Mouse (Mus musculus): ENCODE measurements around the gene Mob4. TPM values are rescaled to one million over a fixed set of nuclear protein-coding genes. Genes with fewer than 3 reads are reported as not detected.

Gene Mob4
- polyA plus RNA-seq (2015; fragmentation: Nextera tagmentation; extraction: Ambion mirVana): 143 and 146 TPM in 2 replicates

DNA sequence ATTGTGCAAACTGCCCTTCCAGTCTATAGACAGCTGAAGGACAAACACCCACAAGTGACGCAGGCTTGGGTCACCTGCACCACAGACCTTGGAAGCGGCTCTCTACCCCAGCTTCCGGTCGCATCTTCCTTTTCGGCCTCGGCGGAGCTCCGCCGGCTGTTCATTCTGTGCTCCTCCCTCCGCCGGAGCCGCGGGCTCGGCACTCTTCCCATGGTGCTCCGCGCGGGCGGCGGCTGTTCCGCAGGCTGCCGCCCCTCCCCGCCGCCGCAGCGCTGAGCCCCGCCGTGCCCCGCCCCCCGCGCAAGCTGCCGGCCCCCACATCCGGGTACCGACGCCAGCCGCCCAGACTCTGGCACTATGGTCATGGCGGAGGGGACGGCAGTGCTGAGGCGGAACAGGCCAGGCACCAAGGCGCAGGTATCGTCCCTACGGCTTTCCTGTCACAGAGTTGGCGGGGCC lies at the start of gene Mob4:
TSS of gene Mob4 (plus strand) at position 289 of the 459 bp plus-strand sequence.
- peaks cover 15% of the 10 kb centered on the region for H3K36me3 ChIP-seq
- peak within 1 kb of the TSS; percentile 99 for H3K4me3 ChIP-seq (replicated peaks)
- no peaks in the 10 kb centered on the region for H3K27me3 ChIP-seq
- peaks cover 16% of the 10 kb centered on the region for H3K4me1 ChIP-seq
- H3K4me2 ChIP-seq: peak within 1 kb of the TSS; percentile 67
- peak within 1 kb of the TSS; percentile 98 for H3K9ac ChIP-seq
- under 1% methylated on average over 41 of the region's 42 CpGs for WGBS
- H3K9me3 ChIP-seq (replicated peaks): no peaks in the 10 kb centered on the region
- ATAC-seq (replicated peaks; ENCODE audit: low FRiP score): peak; percentile 97
- peak within 1 kb of the TSS; percentile 99 for H3K27ac ChIP-seq

DNA sequence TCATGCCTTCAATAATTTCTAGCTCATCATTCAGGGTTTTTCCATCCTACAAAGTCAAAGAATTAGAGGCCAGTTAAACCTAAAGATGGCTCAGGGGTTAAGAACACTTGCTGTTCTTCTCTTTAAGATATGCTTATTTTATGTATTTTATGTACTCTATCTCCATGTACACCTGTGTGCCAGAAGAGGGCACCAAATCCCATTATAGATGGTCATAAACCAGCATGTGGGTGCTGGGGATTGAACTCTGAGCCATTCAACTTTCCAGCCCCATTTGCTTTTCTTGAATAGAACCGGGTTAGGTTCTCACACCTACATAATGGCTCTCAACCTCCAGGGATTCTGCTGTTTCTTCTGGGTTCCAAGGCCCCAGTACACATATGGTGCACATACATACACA lies 48.9 kb upstream of the Mob4 start:
- Histone ChIP-seq H3K27ac (no peak overlapping the region), H3K27me3 (no peaks in the 10 kb centered on the region), H3K4me3 (replicated peaks) (no peak overlapping the region), H3K9me3 (replicated peaks) (no peaks in the 10 kb centered on the region), H3K9ac (no peak overlapping the region), H3K4me2 (no peak overlapping the region), H3K4me1 (peaks cover 29% of the 10 kb centered on the region), H3K36me3 (peaks cover 88% of the 10 kb centered on the region)
- WGBS: 65% methylated on average over 1 of the region's 1 CpGs
- ATAC-seq (replicated peaks; ENCODE audit: low FRiP score): no peak

DNA sequence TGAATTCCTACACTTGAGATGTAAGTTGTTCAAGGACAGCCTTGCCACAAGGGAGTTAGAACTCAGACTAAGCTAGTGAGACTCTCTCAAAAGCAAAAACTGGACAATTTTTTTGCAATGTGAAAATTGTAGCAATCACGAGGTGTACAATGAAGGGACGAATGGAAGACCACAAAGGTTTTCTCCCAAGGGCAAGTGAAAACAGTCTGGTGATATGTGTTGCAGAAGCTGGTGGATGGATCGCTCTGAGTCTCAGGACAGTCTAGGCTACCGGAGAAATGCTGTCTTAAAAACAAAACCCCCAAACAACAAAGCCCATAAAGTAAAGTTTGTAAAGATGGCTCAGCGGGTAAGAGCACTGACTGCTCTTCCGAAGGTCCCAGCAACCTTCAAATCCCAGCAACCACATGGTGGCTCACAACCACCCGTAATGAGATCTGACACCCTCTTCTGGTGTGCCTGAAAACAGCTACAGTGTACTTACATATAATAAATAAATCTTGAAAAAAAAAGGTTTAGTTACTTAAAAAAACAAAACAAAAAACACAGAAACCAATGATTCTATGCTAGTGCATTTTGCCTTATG lies 45.2 kb upstream of the Mob4 start:
- Histone ChIP-seq H3K27ac (no peak overlapping the region), H3K9me3 (replicated peaks) (no peaks in the 10 kb centered on the region), H3K4me3 (replicated peaks) (peak overlapping the region; percentile 97), H3K9ac (peak overlapping the region; percentile 98), H3K4me2 (peak overlapping the region; percentile 77), H3K27me3 (no peaks in the 10 kb centered on the region), H3K4me1 (peaks cover 42% of the 10 kb centered on the region), H3K36me3 (peaks cover 57% of the 10 kb centered on the region)
- WGBS: 51% methylated on average over 7 of the region's 7 CpGs
- ATAC-seq (replicated peaks; ENCODE audit: low FRiP score): no peak

DNA sequence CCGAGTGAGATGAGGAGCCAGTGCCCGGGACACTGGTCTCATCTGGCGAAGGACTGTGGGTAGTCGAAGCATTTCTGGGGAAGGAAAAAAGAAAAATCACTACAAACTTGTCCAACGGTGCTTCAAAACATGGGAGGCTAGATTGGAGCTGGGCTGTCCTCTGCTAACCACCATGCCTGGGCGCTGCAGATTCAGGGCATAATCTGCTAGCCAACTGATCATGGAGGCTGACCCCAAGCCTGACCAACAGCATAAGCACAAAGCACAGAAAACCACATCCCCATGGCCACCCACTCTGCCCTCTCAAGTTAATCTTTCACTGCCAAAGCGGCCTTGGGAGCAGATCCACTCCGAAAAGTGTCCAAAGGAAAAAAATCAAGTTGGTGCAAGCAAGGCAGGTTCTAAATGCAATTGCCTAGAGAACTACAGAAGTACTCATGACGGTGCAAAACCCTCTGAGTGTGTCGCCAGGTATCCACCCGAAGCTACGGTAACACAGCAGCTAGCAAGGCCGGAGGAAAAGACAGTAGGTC lies 44.1 kb upstream of the Mob4 start:
- H3K9ac ChIP-seq: peak overlapping the region; percentile 98
- H3K4me3 ChIP-seq (replicated peaks): peak overlapping the region; percentile 97
- H3K9me3 ChIP-seq (replicated peaks): no peaks in the 10 kb centered on the region
- H3K4me1 ChIP-seq: peaks cover 42% of the 10 kb centered on the region
- H3K36me3 ChIP-seq: peaks cover 55% of the 10 kb centered on the region
- peak overlapping the region; percentile 77 for H3K4me2 ChIP-seq
- peak overlapping the region; percentile 99 for H3K27ac ChIP-seq
- WGBS: 1% methylated on average over 13 of the region's 13 CpGs
- ATAC-seq (replicated peaks; ENCODE audit: low FRiP score): no peak
- H3K27me3 ChIP-seq: no peaks in the 10 kb centered on the region

DNA sequence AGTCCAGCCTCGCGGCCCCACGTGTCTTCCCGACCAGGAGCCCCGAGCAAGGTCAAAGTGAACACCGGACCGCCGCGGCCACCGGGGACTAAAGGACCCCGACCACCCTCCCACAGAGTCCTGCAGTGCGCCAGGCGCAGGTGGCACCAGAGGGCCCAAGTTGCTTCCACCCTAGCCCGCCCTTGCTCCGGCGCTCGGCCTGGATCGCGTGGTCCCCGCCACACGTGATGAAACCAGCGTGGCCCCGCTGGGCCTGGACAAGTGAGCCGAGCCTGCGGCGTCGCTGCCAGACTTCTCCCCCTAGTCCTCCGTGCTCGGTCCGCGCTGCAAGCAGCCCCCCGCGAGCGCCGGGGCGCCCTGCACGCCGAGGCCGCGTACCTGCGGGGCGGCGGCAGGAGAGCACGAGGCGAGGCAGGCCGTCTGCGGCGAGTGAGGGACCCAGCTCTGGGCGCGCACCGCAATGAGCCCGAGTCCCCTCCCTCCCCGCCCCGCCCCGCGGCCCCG lies 43.6 kb upstream of the Mob4 start:
- WGBS: under 1% methylated on average over 52 of the region's 57 CpGs
- peak overlapping the region; percentile 99 for H3K27ac ChIP-seq
- H3K4me3 ChIP-seq (replicated peaks): peak overlapping the region; percentile 97
- H3K27me3 ChIP-seq: no peaks in the 10 kb centered on the region
- peak overlapping the region; percentile 98 for H3K9ac ChIP-seq
- H3K9me3 ChIP-seq (replicated peaks): no peaks in the 10 kb centered on the region
- peaks cover 42% of the 10 kb centered on the region for H3K4me1 ChIP-seq
- peak overlapping the region; percentile 77 for H3K4me2 ChIP-seq
- peaks cover 55% of the 10 kb centered on the region for H3K36me3 ChIP-seq
- ATAC-seq (replicated peaks; ENCODE audit: low FRiP score): peak; percentile 89

DNA sequence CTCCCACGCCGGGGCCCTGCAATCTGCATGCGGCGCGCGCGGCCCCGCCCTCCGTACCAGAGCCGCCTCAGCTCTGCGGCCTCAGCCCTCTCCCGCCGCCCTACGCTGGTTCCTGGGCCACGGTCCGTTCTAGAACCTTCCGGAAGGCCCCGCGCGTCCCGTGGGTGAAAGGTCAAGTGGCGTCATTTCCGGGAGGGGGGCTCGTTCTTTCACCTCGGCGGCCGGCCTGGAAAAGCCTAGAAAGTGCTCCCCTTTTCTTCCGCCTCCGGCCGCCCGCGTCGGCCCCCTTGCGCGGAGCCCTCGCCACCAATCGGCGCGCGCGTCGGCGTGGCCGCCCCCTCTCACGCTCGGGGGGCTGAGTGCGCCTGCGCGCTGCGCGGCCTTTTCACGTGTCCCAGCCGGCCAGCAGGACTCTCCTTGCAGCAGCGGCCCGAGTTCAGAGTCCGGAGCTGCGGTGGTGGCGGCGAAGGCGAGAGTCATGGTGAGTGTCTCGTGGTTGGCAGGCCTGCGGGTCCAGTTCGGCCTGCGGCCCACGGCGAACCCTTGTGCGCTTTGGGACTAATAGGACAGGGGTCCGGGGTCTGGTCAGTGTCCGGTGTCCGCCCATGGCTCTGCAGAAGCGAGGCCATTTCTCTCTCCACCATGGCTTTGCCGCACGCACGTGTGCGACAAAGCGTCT lies 43.0 kb upstream of the Mob4 start, which contains the start of the genes Hspe1 and Hspd1:
TSS of gene Hspe1 (plus strand) at position 201 of the 679 bp plus-strand sequence.
TSS of gene Hspd1 (minus strand) at position 312 of the 679 bp plus-strand sequence.
- H3K36me3 ChIP-seq: peaks cover 55% of the 10 kb centered on the region
- H3K4me3 ChIP-seq (replicated peaks): peak within 1 kb of the TSS; percentile 97
- H3K9ac ChIP-seq: peak within 1 kb of the TSS; percentile 98
- WGBS: under 1% methylated on average over 74 of the region's 76 CpGs
- H3K4me1 ChIP-seq: peaks cover 42% of the 10 kb centered on the region
- H3K27me3 ChIP-seq: no peaks in the 10 kb centered on the region
- peak within 1 kb of the TSS; percentile 99 for H3K27ac ChIP-seq
- H3K9me3 ChIP-seq (replicated peaks): no peaks in the 10 kb centered on the region
- H3K4me2 ChIP-seq: peak within 1 kb of the TSS; percentile 77
- peak; percentile 94 for ATAC-seq (replicated peaks; ENCODE audit: low FRiP score)

DNA sequence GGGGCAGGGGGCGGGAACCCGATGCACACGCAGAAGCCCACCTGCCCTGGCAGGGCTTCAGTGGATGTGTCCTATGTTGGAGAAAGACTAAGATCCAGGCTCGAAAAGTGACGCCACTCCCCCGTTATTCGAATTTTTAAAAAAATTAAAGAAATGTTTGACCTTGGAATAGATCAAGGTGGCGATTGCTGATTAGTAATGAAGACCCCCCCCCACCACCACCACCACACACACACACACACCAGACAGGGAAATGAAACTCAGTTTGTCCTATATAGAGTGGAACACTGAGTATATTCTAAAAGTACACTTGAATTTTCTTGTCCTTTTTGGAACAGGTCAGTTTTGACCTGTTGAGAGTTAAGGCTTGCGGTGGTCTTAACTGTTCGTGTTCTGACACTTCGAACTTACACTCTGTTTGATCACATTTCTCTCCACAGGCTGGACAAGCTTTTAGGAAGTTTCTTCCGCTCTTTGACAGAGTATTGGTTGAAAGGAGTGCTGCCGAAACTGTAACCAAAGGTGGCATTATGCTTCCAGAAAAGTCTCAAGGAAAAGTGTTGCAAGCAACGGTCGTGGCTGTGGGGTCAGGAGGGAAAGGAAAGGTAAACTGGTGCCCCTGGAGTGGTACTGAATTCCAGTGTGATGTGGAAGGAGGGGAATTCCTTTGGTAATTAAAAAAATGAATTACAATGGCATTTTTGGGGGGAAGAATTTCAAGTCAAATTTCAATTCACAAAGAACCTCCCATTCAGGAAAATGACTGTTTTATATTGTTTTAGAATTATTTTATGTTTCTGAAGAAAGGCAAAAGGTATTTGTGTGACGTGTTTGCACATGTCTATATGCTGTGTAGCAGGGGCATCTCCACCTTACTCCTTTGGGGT lies 42.2 kb upstream of the Mob4 start:
- Histone ChIP-seq H3K36me3 (peaks cover 53% of the 10 kb centered on the region), H3K4me3 (replicated peaks) (peak overlapping the region; percentile 97), H3K9ac (peak overlapping the region; percentile 98), H3K4me2 (peak overlapping the region; percentile 77), H3K27me3 (no peaks in the 10 kb centered on the region), H3K4me1 (peaks cover 40% of the 10 kb centered on the region), H3K9me3 (replicated peaks) (no peaks in the 10 kb centered on the region), H3K27ac (peak overlapping the region; percentile 99)
- 6% methylated on average over 16 of the region's 16 CpGs for WGBS
- no peak for ATAC-seq (replicated peaks; ENCODE audit: low FRiP score)

DNA sequence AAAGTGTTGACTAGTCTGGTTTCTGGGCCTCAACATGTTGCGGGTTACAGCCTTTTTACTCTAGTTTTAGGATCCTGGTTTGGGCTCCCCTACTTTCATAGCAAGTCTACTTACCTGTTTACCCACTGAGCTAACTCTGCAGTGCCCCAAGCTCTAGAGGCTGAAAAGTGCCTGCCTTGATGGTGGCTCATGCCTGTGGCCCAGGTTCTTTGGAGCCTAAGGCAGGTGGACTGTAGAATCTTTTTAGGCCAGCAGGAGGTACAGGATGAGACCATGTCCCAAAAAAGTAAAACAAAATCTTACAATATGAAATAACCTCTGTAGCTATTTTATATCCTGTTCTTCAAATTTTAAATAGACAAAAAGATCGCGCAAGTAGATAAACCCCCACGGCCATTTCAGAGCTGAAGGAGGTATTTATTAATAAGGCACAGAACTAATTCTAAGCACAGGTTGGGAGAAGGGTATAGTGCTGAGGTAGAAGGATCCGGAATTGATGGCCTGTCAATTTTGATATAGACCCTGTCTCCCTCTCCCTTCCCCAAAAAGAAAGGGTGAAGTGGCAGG lies 41.5 kb upstream of the Mob4 start:
- Histone ChIP-seq H3K36me3 (peaks cover 46% of the 10 kb centered on the region), H3K9ac (peak overlapping the region; percentile 98), H3K4me1 (peaks cover 33% of the 10 kb centered on the region), H3K27me3 (no peaks in the 10 kb centered on the region), H3K4me2 (peak overlapping the region; percentile 77), H3K4me3 (replicated peaks) (peak overlapping the region; percentile 97), H3K9me3 (replicated peaks) (no peaks in the 10 kb centered on the region), H3K27ac (peak overlapping the region; percentile 25; the same call in 1 of the 2 replicates)
- 86% methylated on average over 5 of the region's 5 CpGs for WGBS
- ATAC-seq (replicated peaks; ENCODE audit: low FRiP score): no peak

DNA sequence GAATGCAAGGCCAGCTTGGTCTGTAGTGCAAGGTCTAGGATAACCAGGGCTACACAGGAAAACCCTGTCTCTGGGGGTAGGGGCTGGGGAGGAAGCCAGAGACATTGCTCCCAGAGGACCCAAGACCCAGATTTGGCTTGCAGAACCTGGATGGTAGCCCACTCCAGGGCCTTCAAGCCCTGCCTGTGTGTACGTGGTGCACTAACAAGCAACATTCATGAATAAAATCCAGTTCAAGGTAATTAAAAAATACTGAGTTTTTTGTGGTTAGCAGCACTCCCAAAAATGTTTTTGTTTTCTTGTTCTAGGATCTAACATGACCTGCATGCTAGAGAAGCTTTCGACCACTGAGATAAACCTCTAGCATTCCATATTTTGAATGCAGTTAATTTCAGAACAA lies 39.0 kb upstream of the Mob4 start:
- no peak overlapping the region for H3K4me2 ChIP-seq
- H3K9ac ChIP-seq: no peak overlapping the region
- no peaks in the 10 kb centered on the region for H3K9me3 ChIP-seq (replicated peaks)
- H3K27ac ChIP-seq: no peak overlapping the region
- peaks cover 31% of the 10 kb centered on the region for H3K36me3 ChIP-seq
- H3K4me1 ChIP-seq: peaks cover 13% of the 10 kb centered on the region
- 82% methylated on average over 2 of the region's 2 CpGs for WGBS
- no peak for ATAC-seq (replicated peaks; ENCODE audit: low FRiP score)
- no peak overlapping the region for H3K4me3 ChIP-seq (replicated peaks)
- no peaks in the 10 kb centered on the region for H3K27me3 ChIP-seq

DNA sequence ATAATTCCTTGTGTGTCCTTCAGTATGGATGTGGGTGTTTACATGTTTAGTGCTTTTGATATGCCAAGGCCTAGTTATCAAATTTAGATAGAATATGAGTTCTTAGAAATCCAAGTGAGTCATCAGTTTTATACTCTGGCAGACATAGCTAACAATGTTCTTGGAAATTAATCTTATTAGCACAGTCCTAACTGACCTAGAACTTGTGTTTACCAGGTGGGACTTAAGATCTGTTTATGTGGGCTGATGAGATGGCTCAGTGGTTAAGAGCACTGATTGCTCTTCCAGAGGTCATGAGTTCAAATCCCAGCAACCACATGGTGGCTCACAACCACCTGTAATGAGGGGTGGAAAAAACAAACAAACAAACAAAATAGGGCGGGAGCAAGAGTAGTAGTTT lies 38.6 kb upstream of the Mob4 start:
- H3K36me3 ChIP-seq: peaks cover 31% of the 10 kb centered on the region
- H3K9me3 ChIP-seq (replicated peaks): no peaks in the 10 kb centered on the region
- no peak for ATAC-seq (replicated peaks; ENCODE audit: low FRiP score)
- no peaks in the 10 kb centered on the region for H3K27me3 ChIP-seq
- no peak overlapping the region for H3K9ac ChIP-seq
- no peak overlapping the region for H3K4me2 ChIP-seq
- H3K4me3 ChIP-seq (replicated peaks): no peak overlapping the region
- H3K4me1 ChIP-seq: peaks cover 13% of the 10 kb centered on the region
- H3K27ac ChIP-seq: no peak overlapping the region
- WGBS: 68% methylated on average over 1 of the region's 1 CpGs

DNA sequence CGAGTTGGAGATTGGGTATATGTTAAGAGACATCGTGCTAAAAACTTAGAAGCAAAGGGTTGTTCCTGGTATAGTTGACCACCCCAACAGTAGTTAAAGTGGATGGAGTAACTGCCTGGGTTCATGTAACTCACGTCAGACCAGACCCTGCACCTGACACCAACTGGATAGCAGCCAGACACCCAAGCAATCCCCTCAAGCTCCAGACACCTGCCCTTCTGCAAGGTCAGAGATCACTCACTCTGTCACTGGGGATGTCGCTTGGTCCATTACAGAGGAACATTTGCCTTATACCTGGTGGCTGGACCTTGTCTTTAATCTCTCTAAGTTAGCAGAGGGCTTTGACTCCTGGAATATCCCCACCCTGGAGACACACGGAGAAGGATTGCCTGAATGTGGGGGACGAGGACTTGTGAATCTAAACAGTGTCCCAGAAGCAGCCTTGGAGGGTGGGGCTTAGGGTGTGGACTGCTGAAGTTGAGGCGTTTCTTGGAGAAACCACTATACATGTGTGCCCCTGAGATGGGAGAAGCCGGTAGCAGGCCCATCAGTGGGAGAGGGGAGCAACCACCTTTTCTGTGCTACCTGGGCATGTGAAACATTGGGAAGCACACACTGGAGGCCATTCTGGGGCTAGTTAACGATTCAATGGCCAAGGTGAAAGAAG lies 24.0 kb upstream of the Mob4 start:
- H3K4me2 ChIP-seq: no peak overlapping the region
- no peak overlapping the region for H3K27ac ChIP-seq
- no peaks in the 10 kb centered on the region for H3K9me3 ChIP-seq (replicated peaks)
- no peaks in the 10 kb centered on the region for H3K27me3 ChIP-seq
- no peak for ATAC-seq (replicated peaks; ENCODE audit: low FRiP score)
- H3K4me3 ChIP-seq (replicated peaks): no peak overlapping the region
- no peaks in the 10 kb centered on the region for H3K4me1 ChIP-seq
- WGBS: 81% methylated on average over 9 of the region's 9 CpGs
- H3K36me3 ChIP-seq: no peaks in the 10 kb centered on the region
- H3K9ac ChIP-seq: no peak overlapping the region

All from kidney, embryonic 15.5 days (tissue).